Mouse (Mus musculus) kidney, embryonic 16.5 days (tissue): ENCODE measurements around the gene Zbtb7b. TPM values are rescaled to one million over a fixed set of nuclear protein-coding genes. Genes with fewer than 3 reads are reported as not detected.

Experiments used
- ATAC-seq: fragments of 200-750 bp; cut with Nextera tagmentation; 2 replicates; pipeline ENCODE4 v1.8.0; 2017; ENCODE audit warnings: moderate TSS enrichment; ENCODE audit not compliant: low FRiP score, low TSS enrichment
- H3K27ac ChIP-seq: fragments of 300-500 bp; sonication (generic); 2 replicates; pipeline ENCODE4 v1.5.1; 2014; ENCODE audit warnings: low read length
- H3K27me3 ChIP-seq: fragments of 300-500 bp; sonication (generic); 2 replicates; pipeline ENCODE4 v1.6.1; 2014; ENCODE audit warnings: low read length, control low read depth, mixed read lengths; ENCODE audit not compliant: insufficient read depth
- H3K36me3 ChIP-seq: fragments of 300-500 bp; sonication (generic); 2 replicates; pipeline ENCODE4 v1.6.1; 2014; ENCODE audit warnings: low read length, control low read depth, mixed read lengths; ENCODE audit not compliant: insufficient read depth
- H3K4me1 ChIP-seq: fragments of 300-500 bp; sonication (generic); 2 replicates; pipeline ENCODE4 v1.6.1; 2014; ENCODE audit warnings: low read length, control low read depth, mixed read lengths; ENCODE audit not compliant: insufficient read depth
- H3K4me2 ChIP-seq: fragments of 300-500 bp; sonication (generic); replicated peaks from 2 replicates; pipeline ENCODE4 v1.6.1; 2014; ENCODE audit warnings: low read depth, low read length
- H3K4me3 ChIP-seq: fragments of 300-500 bp; sonication (generic); 2 replicates; pipeline ENCODE4 v1.5.1; 2014; ENCODE audit warnings: mild to moderate bottlenecking, low read length
- H3K9ac ChIP-seq: fragments of 300-500 bp; sonication (generic); replicated peaks from 2 replicates; pipeline ENCODE4 v1.6.1; 2014; ENCODE audit warnings: low read length
- H3K9me3 ChIP-seq: fragments of 300-500 bp; sonication (generic); 2 replicates; pipeline ENCODE4 v1.6.1; 2016; ENCODE audit warnings: low read length, control low read depth
- WGBS: fragments of 180-500 bp; shearing (Covaris S2); extraction: QIAGEN DNeasy Blood & Tissue Kit; methylation state at CpG from one replicate; pipeline ENCODE4 v1.1.7; 2014; 5-methylcytosine and 5-hydroxymethylcytosine counted together
- polyA plus RNA-seq: library from polyadenylated mRNA; unstranded; fragments of >200 nt; fragmentation: Nextera tagmentation; extraction: Ambion mirVana; gene quantifications from 2 replicates; pipeline ENCODE4 v1.2.1, GENCODE M21; 2015

The Zbtb7b gene
- polyA plus RNA-seq, 1 experiment from 2014 or later = 3.5 TPM

- Histone ChIP-seq H3K4me1 (peaks cover 46% of the 10 kb centered on the region), H3K4me3 (peak overlapping the region; percentile 62), H3K9ac (peak overlapping the region; percentile 91), H3K27ac (peak overlapping the region; percentile 100), H3K4me2 (peak overlapping the region; percentile 88), H3K36me3 (peaks cover 25% of the 10 kb centered on the region), H3K27me3 (no peaks in the 10 kb centered on the region), H3K9me3 (no peaks in the 10 kb centered on the region)
- peak; percentile 20; the same call in 1 of the 2 replicates for ATAC-seq
- WGBS = under 1% methylated on average over 16 of the region's 16 CpGs
Measured at GRCm38 (mm10) chr3:89418861-89419250, 24.3 kb upstream of the Zbtb7b start.

- peak within 1 kb of the TSS; percentile 100 for H3K27ac ChIP-seq
- H3K36me3 ChIP-seq = peaks cover 29% of the 10 kb centered on the region
- peak within 1 kb of the TSS; percentile 88 for H3K4me2 ChIP-seq
- H3K27me3 ChIP-seq = no peaks in the 10 kb centered on the region
- H3K9me3 ChIP-seq = no peaks in the 10 kb centered on the region
- peak within 1 kb of the TSS; percentile 62 for H3K4me3 ChIP-seq
- peaks cover 42% of the 10 kb centered on the region for H3K4me1 ChIP-seq
- peak within 1 kb of the TSS; percentile 91 for H3K9ac ChIP-seq
- WGBS = under 1% methylated on average over 39 of the region's 39 CpGs
- peak; percentile 94 for ATAC-seq
Measured at GRCm38 (mm10) chr3:89418170-89418860, 23.7 kb upstream of the Zbtb7b start, which contains the start of the genes Cks1b and Shc1. Cks1b (minus strand) TSS chr3:89418383. Shc1 (plus strand) TSS chr3:89418443.

- H3K27me3 ChIP-seq = no peaks in the 10 kb centered on the region
- no peaks in the 10 kb centered on the region for H3K9me3 ChIP-seq
- peaks cover 30% of the 10 kb centered on the region for H3K36me3 ChIP-seq
- H3K4me3 ChIP-seq = peak overlapping the region; percentile 62
- peak; percentile 24 for ATAC-seq
- H3K4me2 ChIP-seq = peak overlapping the region; percentile 88
- H3K9ac ChIP-seq = peak overlapping the region; percentile 79
- peaks cover 37% of the 10 kb centered on the region for H3K4me1 ChIP-seq
- H3K27ac ChIP-seq = peak overlapping the region; percentile 100
- WGBS = under 1% methylated on average over 20 of the region's 20 CpGs
Measured at GRCm38 (mm10) chr3:89417840-89418169, 23.2 kb upstream of the Zbtb7b start.

- Histone ChIP-seq H3K27me3 (no peaks in the 10 kb centered on the region), H3K9me3 (no peaks in the 10 kb centered on the region), H3K36me3 (peaks cover 30% of the 10 kb centered on the region), H3K9ac (peak overlapping the region; percentile 79), H3K27ac (peak overlapping the region; percentile 100), H3K4me3 (peak overlapping the region; percentile 62), H3K4me1 (peaks cover 30% of the 10 kb centered on the region), H3K4me2 (peak overlapping the region; percentile 88)
- 14% methylated on average over 2 of the region's 2 CpGs for WGBS
- ATAC-seq = no peak
Measured at GRCm38 (mm10) chr3:89417131-89417530, 22.6 kb upstream of the Zbtb7b start.

GRCm38 (mm10) chr3:89416158-89416557 lies 21.6 kb upstream of the Zbtb7b start:
- H3K9ac ChIP-seq = no peak overlapping the region
- H3K36me3 ChIP-seq = peaks cover 30% of the 10 kb centered on the region
- peaks cover 25% of the 10 kb centered on the region for H3K4me1 ChIP-seq
- H3K9me3 ChIP-seq = no peaks in the 10 kb centered on the region
- 92% methylated on average over 8 of the region's 8 CpGs for WGBS
- H3K27me3 ChIP-seq = no peaks in the 10 kb centered on the region
- H3K27ac ChIP-seq = no peak overlapping the region
- ATAC-seq = no peak
- no peak overlapping the region for H3K4me2 ChIP-seq
- 0 out of 2 replicates have a peak overlapping the region, but pooled peaks have one; percentile 62 for H3K4me3 ChIP-seq

GRCm38 (mm10) chr3:89411490-89412393 lies 17.2 kb upstream of the Zbtb7b start, which contains the start of gene Flad1:
Flad1 (minus strand) TSS chr3:89411870.
- 5% methylated on average over 28 of the region's 28 CpGs for WGBS
- Histone ChIP-seq H3K27me3 (no peaks in the 10 kb centered on the region), H3K4me2 (peak within 1 kb of the TSS; percentile 68), H3K36me3 (peaks cover 39% of the 10 kb centered on the region), H3K9me3 (no peaks in the 10 kb centered on the region), H3K9ac (peak within 1 kb of the TSS; percentile 68), H3K4me3 (peak within 1 kb of the TSS; percentile 67), H3K4me1 (peaks cover 12% of the 10 kb centered on the region), H3K27ac (peak within 1 kb of the TSS; percentile 57)
- ATAC-seq = peak; percentile 100

- no peak for ATAC-seq
- peaks cover 7% of the 10 kb centered on the region for H3K4me1 ChIP-seq
- peak overlapping the region; percentile 68 for H3K4me2 ChIP-seq
- WGBS = 77% methylated on average over 10 of the region's 10 CpGs
- no peaks in the 10 kb centered on the region for H3K27me3 ChIP-seq
- peak overlapping the region; percentile 67 for H3K4me3 ChIP-seq
- H3K36me3 ChIP-seq = peaks cover 34% of the 10 kb centered on the region
- H3K27ac ChIP-seq = peak overlapping the region; percentile 57; the same call in 1 of the 2 replicates
- H3K9ac ChIP-seq = peak overlapping the region; percentile 68
- H3K9me3 ChIP-seq = no peaks in the 10 kb centered on the region
Measured at GRCm38 (mm10) chr3:89410864-89411263, 16.3 kb upstream of the Zbtb7b start.

- ATAC-seq = no peak
- Histone ChIP-seq H3K4me2 (no peak overlapping the region), H3K9ac (no peak overlapping the region), H3K4me1 (peaks cover 7% of the 10 kb centered on the region), H3K27me3 (no peaks in the 10 kb centered on the region), H3K9me3 (no peaks in the 10 kb centered on the region), H3K36me3 (peaks cover 28% of the 10 kb centered on the region), H3K4me3 (no peak overlapping the region), H3K27ac (no peak overlapping the region)
- WGBS = 91% methylated on average over 3 of the region's 3 CpGs
Measured at GRCm38 (mm10) chr3:89409701-89410100, 15.1 kb upstream of the Zbtb7b start.

GRCm38 (mm10) chr3:89408448-89408847 lies 13.9 kb upstream of the Zbtb7b start:
- Histone ChIP-seq H3K9ac (no peak overlapping the region), H3K4me1 (peaks cover 7% of the 10 kb centered on the region), H3K27me3 (no peaks in the 10 kb centered on the region), H3K9me3 (no peaks in the 10 kb centered on the region), H3K27ac (no peak overlapping the region), H3K36me3 (peaks cover 17% of the 10 kb centered on the region), H3K4me2 (no peak overlapping the region), H3K4me3 (no peak overlapping the region)
- no peak for ATAC-seq
- WGBS = 73% methylated on average over 16 of the region's 16 CpGs
